Mouse (Mus musculus) small intestine, adult 2 months (tissue): ENCODE data around the gene Fndc1.

ENCODE experiments used
- CTCF ChIP-seq: fragments of 200-500 bp; IDR thresholded peaks from 2 replicates; pipeline ENCODE4 v1.5.1; 2012; ENCODE audit warnings: low read depth, mild to moderate bottlenecking, control low read depth, inconsistent platforms, low read length, moderate library complexity, mixed read lengths; ENCODE audit not compliant: insufficient replicate concordance, insufficient read length; ENCODE audit errors: extremely low read depth
- POLR2A ChIP-seq: fragments of 200-500 bp; IDR thresholded peaks from 2 replicates; pipeline ENCODE4 v1.6.1; 2012; ENCODE audit warnings: low read depth, mild to moderate bottlenecking, control low read depth, inconsistent platforms, low read length, moderate library complexity

DNA sequence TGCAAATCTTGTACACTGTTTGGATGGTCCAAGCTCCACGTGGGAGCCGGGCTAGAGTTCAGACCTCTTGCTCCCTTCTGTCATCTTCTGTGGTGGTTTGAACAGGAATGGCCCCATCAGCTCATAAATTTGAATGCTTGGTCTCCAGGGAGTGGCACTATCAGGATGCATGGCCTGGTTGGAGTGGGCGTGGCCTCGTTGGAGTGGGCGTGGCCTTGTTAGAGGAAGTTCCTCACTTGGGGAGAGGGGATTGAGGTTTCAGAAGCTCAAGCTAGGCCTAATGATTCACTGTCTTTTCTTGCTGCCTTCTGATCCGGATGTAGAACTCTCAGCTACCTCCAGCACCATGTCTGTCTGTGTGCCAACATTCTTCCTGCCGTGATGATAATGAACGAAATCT lies 28.7 kb upstream of the Fndc1 start:
- TF ChIP-seq POLR2A (no peak), CTCF (no peak)
